Mouse (Mus musculus): ENCODE data around the gene Cib4. TPM values are rescaled to one million over a fixed set of nuclear protein-coding genes. Genes with fewer than 3 reads are reported as not detected.

The Cib4 gene
- polyA plus RNA-seq, 1 experiment from 2014 or later = not detected

DNA sequence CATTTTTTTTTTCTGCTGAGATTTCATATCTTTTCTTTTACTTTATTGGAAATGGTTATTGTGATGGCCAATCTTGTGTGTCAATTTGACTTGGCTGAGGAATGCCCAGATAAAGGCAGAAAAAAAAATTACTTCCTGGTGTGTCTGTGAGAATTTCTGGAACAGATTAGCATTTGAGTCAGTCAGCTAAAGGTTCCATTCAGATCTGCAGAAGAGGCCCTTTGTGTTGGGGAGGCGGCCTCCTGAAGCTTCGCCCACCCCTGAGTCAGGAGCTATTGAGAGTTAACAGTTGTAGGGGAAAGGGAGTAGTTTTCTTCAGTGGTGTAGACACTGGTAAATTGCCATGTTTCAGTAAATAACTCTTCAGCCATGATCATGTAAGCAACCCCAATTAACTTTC is 50.3 kb downstream of the Cib4 start:
- 57% methylated on average over 2 of the region's 2 CpGs for WGBS
- H3K36me3 ChIP-seq = no peaks in the 10 kb centered on the region
- H3K9me3 ChIP-seq = no peaks in the 10 kb centered on the region
- ATAC-seq (ENCODE audit: low FRiP score, low read depth) = no peak
- H3K27me3 ChIP-seq (replicated peaks) = no peaks in the 10 kb centered on the region
- no peak overlapping the region for H3K4me2 ChIP-seq (replicated peaks)
- H3K4me1 ChIP-seq = peaks cover 4% of the 10 kb centered on the region; the same call in 1 of the 2 replicates
- no peak overlapping the region for H3K9ac ChIP-seq
- H3K27ac ChIP-seq = no peak overlapping the region
- H3K4me3 ChIP-seq = no peak overlapping the region

DNA sequence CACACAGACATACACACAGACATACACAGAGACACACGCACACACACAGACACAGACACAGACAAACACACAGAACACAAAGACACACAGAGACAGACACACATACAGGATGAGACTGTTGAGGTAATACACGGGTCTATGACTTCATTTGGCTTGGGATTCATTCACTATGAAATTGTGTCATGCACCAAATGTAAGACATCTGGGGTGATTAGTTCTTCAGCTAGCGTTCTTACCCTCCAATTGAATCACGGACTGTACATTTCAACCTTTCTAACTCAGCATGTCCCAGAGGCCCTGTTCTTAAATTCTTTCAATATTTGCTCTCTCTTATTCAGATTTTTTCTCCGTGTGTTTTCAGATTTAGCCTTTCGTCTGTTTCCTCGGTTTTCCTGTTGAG is 51.0 kb downstream of the Cib4 start:
- H3K36me3 ChIP-seq = no peaks in the 10 kb centered on the region
- no peak for ATAC-seq (ENCODE audit: low FRiP score, low read depth)
- no peaks in the 10 kb centered on the region for H3K27me3 ChIP-seq (replicated peaks)
- H3K9me3 ChIP-seq = no peaks in the 10 kb centered on the region
- H3K4me2 ChIP-seq (replicated peaks) = no peak overlapping the region
- peaks cover 4% of the 10 kb centered on the region; the same call in 1 of the 2 replicates for H3K4me1 ChIP-seq
- H3K27ac ChIP-seq = no peak overlapping the region
- H3K9ac ChIP-seq = no peak overlapping the region
- H3K4me3 ChIP-seq = no peak overlapping the region
- WGBS = 90% methylated on average over 7 of the region's 7 CpGs

GRCm38 (mm10) chr5:30493723-30494122 is 51.9 kb downstream of the Cib4 start:
- Histone ChIP-seq H3K9me3 (no peaks in the 10 kb centered on the region), H3K27ac (no peak overlapping the region), H3K4me3 (no peak overlapping the region), H3K4me2 (replicated peaks) (no peak overlapping the region), H3K9ac (no peak overlapping the region), H3K36me3 (no peaks in the 10 kb centered on the region), H3K27me3 (replicated peaks) (no peaks in the 10 kb centered on the region), H3K4me1 (peaks cover 4% of the 10 kb centered on the region; the same call in 1 of the 2 replicates)
- ATAC-seq (ENCODE audit: low FRiP score, low read depth) = no peak
- 82% methylated on average over 7 of the region's 7 CpGs for WGBS

- no peak overlapping the region for H3K9ac ChIP-seq
- H3K9me3 ChIP-seq = no peaks in the 10 kb centered on the region
- H3K4me2 ChIP-seq (replicated peaks) = no peak overlapping the region
- no peaks in the 10 kb centered on the region for H3K36me3 ChIP-seq
- H3K27me3 ChIP-seq (replicated peaks) = no peaks in the 10 kb centered on the region
- no peak for ATAC-seq (ENCODE audit: low FRiP score, low read depth)
- 79% methylated on average over 5 of the region's 5 CpGs for WGBS
- no peak overlapping the region for H3K27ac ChIP-seq
- H3K4me1 ChIP-seq = no peaks in the 10 kb centered on the region
- H3K4me3 ChIP-seq = no peak overlapping the region
Observed at GRCm38 (mm10) chr5:30490845-30491244, 54.8 kb downstream of the Cib4 start.

- Histone ChIP-seq H3K9ac (no peak overlapping the region), H3K27me3 (replicated peaks) (no peaks in the 10 kb centered on the region), H3K36me3 (no peaks in the 10 kb centered on the region), H3K4me1 (no peaks in the 10 kb centered on the region), H3K27ac (no peak overlapping the region), H3K4me3 (no peak overlapping the region), H3K4me2 (replicated peaks) (no peak overlapping the region), H3K9me3 (no peaks in the 10 kb centered on the region)
- no peak for ATAC-seq (ENCODE audit: low FRiP score, low read depth)
Observed at GRCm38 (mm10) chr5:30490215-30490614, 55.4 kb downstream of the Cib4 start.

- ATAC-seq (ENCODE audit: low FRiP score, low read depth) = no peak
Observed at GRCm38 (mm10) chr5:30485136-30485535, 60.5 kb downstream of the Cib4 start.

DNA sequence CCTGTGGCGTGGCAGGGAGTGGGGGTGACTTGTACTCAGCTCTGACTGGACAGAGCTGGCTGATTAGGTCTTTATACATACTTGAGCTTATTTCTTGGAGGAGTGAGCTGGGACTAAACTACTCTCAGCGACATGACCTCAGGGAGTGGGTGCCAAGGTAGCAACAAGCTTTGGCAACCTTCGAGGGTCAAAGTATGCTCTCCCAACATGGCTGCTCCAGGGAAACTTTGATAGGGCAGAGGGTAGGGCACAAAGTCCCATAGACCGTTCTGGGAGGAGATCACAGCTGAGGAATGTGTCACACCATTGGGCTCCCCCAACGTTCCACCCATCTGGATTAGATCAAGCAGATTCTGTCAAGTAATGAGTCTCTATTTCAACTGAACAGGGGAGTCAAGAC is 61.0 kb downstream of the Cib4 start:
- ATAC-seq (ENCODE audit: low FRiP score, low read depth) = no peak
- no peak overlapping the region for H3K9ac ChIP-seq
- H3K27me3 ChIP-seq (replicated peaks) = no peaks in the 10 kb centered on the region
- H3K27ac ChIP-seq = no peak overlapping the region
- no peaks in the 10 kb centered on the region for H3K4me1 ChIP-seq
- H3K9me3 ChIP-seq = no peaks in the 10 kb centered on the region
- H3K4me2 ChIP-seq (replicated peaks) = no peak overlapping the region
- 81% methylated on average over 5 of the region's 5 CpGs for WGBS
- H3K4me3 ChIP-seq = no peak overlapping the region
- no peaks in the 10 kb centered on the region for H3K36me3 ChIP-seq

More at GRCm38 (mm10) chr5:30485136-30485535, 60.5 kb downstream of the Cib4 start:
- Histone ChIP-seq H3K4me1 (no peaks in the 10 kb centered on the region), H3K27ac (no peak overlapping the region), H3K4me3 (no peak overlapping the region), H3K27me3 (replicated peaks) (no peaks in the 10 kb centered on the region), H3K9me3 (no peaks in the 10 kb centered on the region), H3K9ac (no peak overlapping the region), H3K36me3 (no peaks in the 10 kb centered on the region), H3K4me2 (replicated peaks) (no peak overlapping the region)
- 80% methylated on average over 6 of the region's 6 CpGs for WGBS

GRCm38 (mm10) chr5:30483533-30483932 is 62.1 kb downstream of the Cib4 start:
- ATAC-seq (ENCODE audit: low FRiP score, low read depth) = no peak
- H3K9ac ChIP-seq = no peak overlapping the region
- H3K4me1 ChIP-seq = no peaks in the 10 kb centered on the region
- no peaks in the 10 kb centered on the region for H3K36me3 ChIP-seq
- no peaks in the 10 kb centered on the region for H3K27me3 ChIP-seq (replicated peaks)
- H3K9me3 ChIP-seq = no peaks in the 10 kb centered on the region
- no peak overlapping the region for H3K4me3 ChIP-seq
- WGBS = 81% methylated on average over 8 of the region's 8 CpGs
- no peak overlapping the region for H3K27ac ChIP-seq
- no peak overlapping the region for H3K4me2 ChIP-seq (replicated peaks)

DNA sequence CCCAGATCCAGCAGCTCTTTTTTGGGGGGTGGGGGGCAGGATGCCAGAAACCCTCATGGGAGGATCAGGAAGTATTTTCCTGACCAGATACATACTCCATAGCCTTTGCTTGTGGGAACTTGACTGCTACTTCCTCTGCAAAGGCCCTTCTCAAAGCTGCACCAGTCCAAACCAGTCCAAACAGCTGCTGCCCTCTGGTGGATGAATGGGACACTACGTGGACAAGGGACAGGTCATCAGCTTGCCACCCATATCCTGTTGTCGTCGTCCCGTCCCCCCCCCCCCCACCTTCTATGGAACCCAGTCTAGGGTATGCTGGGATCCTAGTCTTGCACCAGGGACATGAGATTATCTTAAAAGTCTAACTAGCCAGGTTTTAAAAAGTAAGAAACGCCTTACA is 63.3 kb downstream of the Cib4 start:
- Histone ChIP-seq H3K4me3 (no peak overlapping the region), H3K4me2 (replicated peaks) (no peak overlapping the region), H3K27ac (no peak overlapping the region), H3K9ac (no peak overlapping the region), H3K36me3 (no peaks in the 10 kb centered on the region), H3K27me3 (replicated peaks) (no peaks in the 10 kb centered on the region), H3K9me3 (no peaks in the 10 kb centered on the region), H3K4me1 (no peaks in the 10 kb centered on the region)
- 22% methylated on average over 5 of the region's 5 CpGs for WGBS
- ATAC-seq (ENCODE audit: low FRiP score, low read depth) = 0 out of 2 replicates have a peak, but pooled peaks have one; percentile 44

DNA sequence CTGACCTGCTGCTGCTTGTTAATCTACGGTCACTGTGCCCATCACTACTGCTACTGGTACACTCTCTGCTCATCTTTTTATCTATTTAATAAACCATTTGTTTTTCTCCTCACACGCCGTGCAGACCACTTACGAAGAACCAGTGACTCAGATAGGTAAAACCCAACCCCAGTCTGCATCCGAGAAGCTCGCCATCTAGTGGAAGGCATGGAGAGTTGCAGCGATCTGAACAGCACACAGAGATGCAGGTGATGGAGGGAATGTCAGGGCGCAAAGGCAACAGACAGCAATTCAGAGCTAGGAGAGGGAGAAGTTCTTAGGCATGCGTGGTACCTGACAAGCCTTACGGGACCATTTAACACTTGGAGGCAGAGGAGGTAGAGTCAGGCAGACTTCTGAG is 69.1 kb downstream of the Cib4 start:
- no peak overlapping the region for H3K9ac ChIP-seq
- H3K9me3 ChIP-seq = no peaks in the 10 kb centered on the region
- H3K36me3 ChIP-seq = no peaks in the 10 kb centered on the region
- H3K4me1 ChIP-seq = no peaks in the 10 kb centered on the region
- H3K27me3 ChIP-seq (replicated peaks) = no peaks in the 10 kb centered on the region
- H3K4me2 ChIP-seq (replicated peaks) = no peak overlapping the region
- ATAC-seq (ENCODE audit: low FRiP score, low read depth) = no peak
- no peak overlapping the region for H3K27ac ChIP-seq
- WGBS = 42% methylated on average over 10 of the region's 10 CpGs
- no peak overlapping the region for H3K4me3 ChIP-seq

DNA sequence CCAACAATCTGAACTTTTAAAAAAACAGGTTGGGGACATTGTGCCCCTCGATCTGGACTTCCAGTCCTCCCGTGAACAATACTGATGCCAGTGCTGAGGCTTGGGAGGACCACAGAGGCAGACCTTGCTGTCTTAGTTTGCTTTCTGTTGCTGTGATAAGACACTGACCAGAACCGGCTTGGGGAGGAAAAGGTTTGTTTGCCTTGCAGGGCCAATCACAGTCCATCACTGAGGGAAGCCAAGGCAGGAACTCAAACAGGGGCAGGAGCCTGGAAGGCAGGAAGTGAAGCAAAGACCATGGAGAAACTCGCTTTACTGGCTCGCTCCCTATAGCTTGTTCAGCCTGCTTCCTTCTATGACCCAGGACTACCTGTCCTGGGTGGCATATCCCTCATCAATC is 73.5 kb downstream of the Cib4 start:
- Histone ChIP-seq H3K9ac (no peak overlapping the region), H3K27me3 (replicated peaks) (peaks cover under 1% of the 10 kb centered on the region; the same call in 1 of the 2 replicates), H3K36me3 (no peaks in the 10 kb centered on the region), H3K4me3 (no peak overlapping the region), H3K27ac (no peak overlapping the region), H3K9me3 (no peaks in the 10 kb centered on the region), H3K4me2 (replicated peaks) (no peak overlapping the region), H3K4me1 (no peaks in the 10 kb centered on the region; the same call in 1 of the 2 replicates)
- WGBS = 81% methylated on average over 5 of the region's 5 CpGs
- no peak for ATAC-seq (ENCODE audit: low FRiP score, low read depth)

- WGBS = 59% methylated on average over 6 of the region's 6 CpGs
- H3K27me3 ChIP-seq (replicated peaks) = peaks cover 13% of the 10 kb centered on the region
- ATAC-seq (ENCODE audit: low FRiP score, low read depth) = no peak
- no peaks in the 10 kb centered on the region for H3K36me3 ChIP-seq
- no peaks in the 10 kb centered on the region for H3K9me3 ChIP-seq
- no peak overlapping the region for H3K4me3 ChIP-seq
- H3K4me2 ChIP-seq (replicated peaks) = no peak overlapping the region
- H3K9ac ChIP-seq = no peak overlapping the region
- H3K4me1 ChIP-seq = peaks cover 11% of the 10 kb centered on the region
- H3K27ac ChIP-seq = no peak overlapping the region
Observed at GRCm38 (mm10) chr5:30470454-30470853, 75.2 kb downstream of the Cib4 start.

DNA sequence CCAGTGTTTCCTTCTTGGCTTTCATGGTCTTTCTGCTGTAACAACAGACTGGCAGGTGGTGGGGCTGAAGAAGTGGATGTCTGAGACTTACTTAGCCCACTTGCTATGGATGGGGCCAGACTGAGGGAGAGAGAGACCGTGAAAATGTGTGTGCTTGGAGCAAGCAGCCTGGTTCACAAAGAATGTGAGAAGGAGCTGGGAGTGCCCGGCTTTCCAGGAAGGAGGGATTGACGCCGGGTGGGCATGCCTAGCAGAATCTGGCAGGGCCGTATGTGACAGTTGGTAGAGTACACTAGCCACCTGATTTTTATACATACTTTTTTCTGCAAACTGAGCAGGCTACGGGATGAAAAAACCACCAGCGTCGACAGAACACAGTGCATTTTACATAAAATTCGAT is 79.3 kb downstream of the Cib4 start:
- WGBS = 43% methylated on average over 9 of the region's 9 CpGs
- ATAC-seq (ENCODE audit: low FRiP score, low read depth) = no peak
- Histone ChIP-seq H3K36me3 (no peaks in the 10 kb centered on the region), H3K9me3 (no peaks in the 10 kb centered on the region), H3K27me3 (replicated peaks) (peaks cover 20% of the 10 kb centered on the region), H3K4me2 (replicated peaks) (peak overlapping the region; percentile 56), H3K27ac (no peak overlapping the region), H3K4me1 (peaks cover 19% of the 10 kb centered on the region), H3K9ac (no peak overlapping the region), H3K4me3 (peak overlapping the region; percentile 7)
